Mouse (Mus musculus) layer of hippocampus, adult 8-10 months (tissue): ENCODE results near the gene Shh. TPM values are rescaled to one million over a fixed set of nuclear protein-coding genes. Genes with fewer than 3 reads are reported as not detected.

Source experiments
- DNase-seq, 2 experiments: peaks; one replicate each; pipeline ENCODE4 v3.0.0; 2022; ENCODE audit warnings: low spot score in 2 of 2
- total RNA-seq, 4 experiments: library from RNA; stranded (reverse); gene quantifications; 2 replicates each; pipeline ENCODE4 v1.2.4; 2022

Gene Shh
- 1 to 10 TPM in 3 of 4 experiments, under 1 TPM in 1; 0.83 to 1.7 (median 1.5) TPM for total RNA-seq

GRCm38 (mm10) chr5:28466760-28467306 is at the start of gene Shh:
Gene Shh, minus strand, starts transcription at chr5:28467256.
- DNase-seq: peak in 1 of 2 experiments; percentile 33

GRCm38 (mm10) chr5:28500792-28501439 is 33.9 kb upstream of the Shh start:
- no peak for DNase-seq

- no peak for DNase-seq
Observed at GRCm38 (mm10) chr5:28498846-28499245, 31.8 kb upstream of the Shh start.

GRCm38 (mm10) chr5:28495712-28496650 is 28.9 kb upstream of the Shh start:
- no peak for DNase-seq

GRCm38 (mm10) chr5:28493550-28493949 is 26.5 kb upstream of the Shh start:
- DNase-seq: no peak

GRCm38 (mm10) chr5:28482991-28483390 is 15.9 kb upstream of the Shh start:
- no peak for DNase-seq

- no peak for DNase-seq
Observed at GRCm38 (mm10) chr5:28481730-28482129, 14.7 kb upstream of the Shh start.

GRCm38 (mm10) chr5:28476389-28477379 is 9.6 kb upstream of the Shh start:
- DNase-seq: no peak

GRCm38 (mm10) chr5:28473556-28473955 is 6.5 kb upstream of the Shh start:
- DNase-seq: no peak

GRCm38 (mm10) chr5:28469525-28470202 is 2.6 kb upstream of the Shh start:
- peak in 1 of 2 experiments; percentile 55 for DNase-seq

- no peak for DNase-seq
Observed at GRCm38 (mm10) chr5:28466351-28466750, 705 bp downstream of the Shh start.

GRCm38 (mm10) chr5:28465526-28465925 is 1.5 kb downstream of the Shh start:
- no peak for DNase-seq

- DNase-seq: peak in 1 of 2 experiments; percentile 25
Observed at GRCm38 (mm10) chr5:28465099-28465406, 2.0 kb downstream of the Shh start.

GRCm38 (mm10) chr5:28464361-28465098 is 2.5 kb downstream of the Shh start:
- DNase-seq: no peak

GRCm38 (mm10) chr5:28463656-28464055 is 3.4 kb downstream of the Shh start:
- no peak for DNase-seq

GRCm38 (mm10) chr5:28462741-28463590 is 4.1 kb downstream of the Shh start:
- DNase-seq: no peak

- no peak for DNase-seq
Observed at GRCm38 (mm10) chr5:28461376-28461775, 5.7 kb downstream of the Shh start.

GRCm38 (mm10) chr5:28460556-28461350 is 6.3 kb downstream of the Shh start:
- no peak for DNase-seq
